Mouse (Mus musculus) retina, adult 2 months (tissue): ENCODE data around the gene Ccdc153.

Source experiments
- DNase-seq: peaks from one replicate; pipeline ENCODE4 v3.0.0-alpha.2; 2012; ENCODE audit warnings: low read depth, low spot score

Ccdc153 gene

DNA sequence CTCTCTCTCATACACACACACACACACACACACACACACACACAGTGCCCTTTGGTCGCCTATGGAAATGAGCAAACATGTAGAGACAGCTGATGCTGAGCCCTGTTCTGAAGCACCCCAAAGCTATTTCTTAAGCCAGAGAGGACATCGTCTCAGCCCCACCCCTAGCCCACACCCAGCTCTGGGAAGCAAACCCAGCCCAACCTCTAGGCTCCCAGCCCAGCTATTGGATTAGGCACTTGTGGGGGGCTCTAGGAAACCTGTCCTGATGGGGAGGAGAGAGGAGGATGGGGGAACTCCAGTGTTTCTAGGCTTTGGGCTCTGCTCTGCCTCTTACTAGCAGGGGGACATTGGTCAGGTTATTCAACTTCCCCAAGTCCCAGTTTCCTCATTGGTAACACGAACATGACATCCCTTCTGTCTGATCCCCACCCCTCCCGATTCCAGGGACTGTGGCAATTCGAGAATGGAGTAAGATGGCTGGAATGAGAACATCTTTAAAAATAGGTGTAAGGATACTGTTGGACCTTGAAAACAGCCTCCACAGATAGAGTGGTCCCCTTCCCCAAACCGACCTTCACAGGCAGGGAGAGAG lies 45.9 kb downstream of the Ccdc153 start:
- DNase-seq, result no peak

DNA sequence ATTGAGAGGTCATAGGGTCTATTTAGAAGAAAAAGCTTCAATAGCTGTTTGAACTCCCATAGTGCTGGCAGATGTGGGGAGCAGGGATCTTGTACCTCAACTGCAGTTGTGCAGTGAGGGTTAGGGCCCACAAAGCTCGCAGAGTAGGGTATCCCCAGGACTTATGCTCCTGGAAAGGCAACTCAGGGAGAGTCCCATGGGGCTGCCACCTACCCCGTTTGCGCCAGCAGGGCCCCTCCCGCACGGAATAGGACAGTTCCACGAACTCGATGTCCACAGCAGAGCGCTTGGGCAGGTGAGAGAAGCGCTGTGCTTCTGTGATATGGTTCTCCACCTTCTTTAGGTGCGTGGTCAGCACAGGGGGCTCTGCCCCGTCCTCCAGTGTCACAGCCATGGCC lies 46.5 kb downstream of the Ccdc153 start:
- DNase-seq, result no peak

DNA sequence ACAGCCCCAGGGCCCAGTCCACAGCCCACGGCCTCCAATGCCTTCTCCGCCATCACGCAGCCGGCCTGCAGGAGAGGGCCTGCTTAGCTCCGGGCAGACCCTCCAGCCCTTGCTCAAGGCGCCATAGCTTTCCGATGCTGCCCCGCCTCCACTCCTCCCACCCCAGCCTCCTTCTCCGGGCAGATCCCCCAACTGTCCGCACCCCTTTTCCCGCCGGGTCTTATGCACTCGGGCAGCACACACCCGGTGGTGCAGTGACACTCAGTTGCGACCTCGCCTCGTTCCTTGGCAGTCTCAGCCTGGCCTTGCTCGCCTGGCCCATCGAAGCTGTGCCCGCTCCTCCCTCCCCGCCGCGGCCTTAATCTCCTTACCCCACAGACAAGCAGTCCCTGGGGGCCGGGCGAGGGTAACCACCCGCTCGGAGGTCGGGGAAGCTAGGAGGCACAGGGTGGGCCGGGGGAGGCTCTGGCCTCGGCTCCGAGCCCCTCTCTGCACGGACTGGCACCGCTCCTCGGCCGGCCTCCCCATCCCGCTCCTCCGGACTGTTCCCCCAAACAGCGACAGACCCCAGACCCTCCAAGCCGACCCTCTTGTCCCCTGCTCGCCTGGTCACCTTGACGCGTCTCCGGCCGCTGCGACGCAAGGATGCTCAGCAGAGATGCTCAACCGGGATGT lies 47.1 kb downstream of the Ccdc153 start:
- DNase-seq, result peak; percentile 69

DNA sequence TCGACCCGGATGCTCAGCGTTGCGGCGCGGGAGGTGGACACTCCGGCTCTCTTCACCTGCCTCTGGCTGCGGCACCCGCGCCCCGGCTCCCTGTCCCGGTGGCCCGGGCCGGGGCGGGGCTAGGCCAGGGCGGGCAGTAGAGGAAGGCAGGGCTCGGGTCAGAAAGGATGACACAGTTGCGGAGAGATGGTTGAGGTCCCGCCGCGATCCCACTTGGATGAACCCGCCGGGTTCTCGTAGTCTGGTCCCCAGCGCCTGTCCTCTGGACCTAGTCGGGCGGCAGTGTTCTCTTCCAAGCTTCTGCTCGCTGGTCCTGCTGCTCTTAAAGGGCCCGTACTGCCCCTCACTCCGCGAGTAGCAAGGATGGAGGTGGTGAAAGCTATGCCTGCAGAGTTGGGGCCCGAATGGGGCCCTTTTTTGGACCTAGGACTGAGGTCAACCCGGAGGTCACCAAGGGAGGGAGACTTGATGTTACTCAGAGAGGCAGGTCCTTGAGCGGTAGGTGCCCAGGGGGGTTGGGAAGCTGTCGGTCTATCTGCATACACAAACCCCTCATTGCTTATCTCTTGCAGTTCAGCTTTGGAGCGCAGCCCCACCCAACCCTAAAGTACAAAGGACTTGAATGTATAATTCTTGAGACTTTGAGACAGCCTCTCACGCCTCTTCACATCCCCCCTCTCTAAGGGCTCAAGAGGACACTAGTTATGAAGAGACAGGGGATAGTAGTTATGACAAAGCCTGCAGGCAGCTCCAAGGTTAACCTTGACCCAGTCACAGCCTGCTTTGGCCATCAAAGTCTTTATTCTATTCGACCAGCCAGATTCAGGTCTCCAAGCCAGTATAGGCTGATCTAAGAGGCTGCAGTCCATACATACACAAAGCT lies 47.8 kb downstream of the Ccdc153 start, which contains the start of gene Abcg4:
Abcg4 (minus strand) TSS at position 540 of the 883 bp plus-strand sequence.
- DNase-seq, result no peak

DNA sequence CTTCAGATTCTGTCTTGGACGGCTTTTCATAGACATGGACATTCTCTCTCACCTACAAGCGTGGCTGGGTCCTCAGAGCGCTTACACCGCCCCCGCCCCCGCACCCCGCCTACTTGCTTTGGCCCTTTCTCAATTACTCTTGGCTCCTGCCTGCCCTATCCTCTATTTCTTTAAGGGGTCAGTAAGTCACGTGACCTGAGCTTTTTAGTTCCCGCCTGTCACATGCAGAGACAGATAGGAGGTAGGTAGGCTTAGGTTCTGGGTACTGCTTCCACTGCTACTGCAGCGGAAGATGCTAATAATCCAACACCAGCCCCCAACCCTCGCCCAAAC lies 48.4 kb downstream of the Ccdc153 start:
- no peak for DNase-seq

DNA sequence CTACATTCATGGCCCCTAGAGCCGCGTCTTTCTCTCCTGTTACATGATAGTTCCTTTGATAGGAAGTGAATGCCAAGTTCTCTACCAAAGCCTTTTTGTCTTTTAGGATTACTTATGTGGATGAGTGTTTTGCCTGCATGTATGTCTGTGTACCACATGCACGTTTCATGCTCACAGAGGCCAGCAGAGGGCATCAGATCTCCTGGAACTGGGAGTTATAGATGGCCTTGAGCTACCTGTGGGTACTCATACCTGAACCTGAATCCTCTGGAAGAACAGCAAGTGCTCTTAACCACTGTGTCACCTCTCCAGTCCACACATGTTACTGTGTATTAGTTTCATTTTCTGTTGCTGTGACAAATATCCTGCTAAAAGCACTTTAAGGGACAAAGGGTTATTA lies 52.0 kb downstream of the Ccdc153 start:
- no peak for DNase-seq
